Mouse (Mus musculus): ENCODE data around the gene Tmem240. TPM values are rescaled to one million over a fixed set of nuclear protein-coding genes. Genes with fewer than 3 reads are reported as not detected.

Tmem240 gene
- polyA plus RNA-seq, 1 experiment, result 0.54 TPM

DNA sequence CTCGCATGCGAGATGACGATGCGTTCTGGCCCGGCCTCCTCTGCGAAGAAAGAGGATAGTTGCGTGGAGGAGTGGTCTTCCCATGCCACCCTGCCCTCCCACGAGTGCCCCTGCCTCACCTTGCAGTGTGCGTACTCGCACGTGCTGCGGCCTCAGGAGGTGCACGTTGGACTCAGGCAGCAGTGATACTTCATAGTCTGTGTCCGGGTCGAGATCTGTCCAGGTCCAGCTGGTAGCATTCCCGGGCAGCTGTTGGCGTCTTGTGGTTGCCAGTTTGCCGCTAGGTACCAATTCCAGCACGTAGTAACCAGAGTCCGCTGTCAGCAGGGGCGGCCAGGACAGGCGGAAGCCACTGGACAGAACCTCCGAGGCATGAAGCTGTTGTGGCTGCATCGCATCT lies 36.0 kb downstream of the Tmem240 start:
- Histone ChIP-seq H3K9ac (ENCODE audit: low read depth, poor library complexity, severe bottlenecking) (peak overlapping the region; percentile 74), H3K36me3 (ENCODE audit: control insufficient read depth, insufficient read depth, low read length, poor library complexity, severe bottlenecking) (no peaks in the 10 kb centered on the region), H3K4me1 (ENCODE audit: control insufficient read depth, insufficient read depth, low read length) (no peaks in the 10 kb centered on the region), H3K4me3 (ENCODE audit: low read depth, low read length) (peak overlapping the region; percentile 35), H3K27ac (ENCODE audit: insufficient read depth, low read length) (no peak overlapping the region), H3K9me3 (replicated peaks; ENCODE audit: control insufficient read depth, insufficient read depth, low read length, poor library complexity, severe bottlenecking) (no peaks in the 10 kb centered on the region), H3K27me3 (ENCODE audit: control insufficient read depth, insufficient read depth, low read length, poor library complexity, severe bottlenecking) (no peaks in the 10 kb centered on the region)
- TF ChIP-seq POLR2A (IDR thresholded peaks at IDR 0.05; ENCODE audit: insufficient read depth, low read length) (no peak), EP300 (IDR thresholded peaks at IDR 0.05; ENCODE audit: insufficient read depth, low read depth, low read length) (no peak), CTCF (IDR thresholded peaks at IDR 0.05; ENCODE audit: low read depth, low read length) (no peak)

DNA sequence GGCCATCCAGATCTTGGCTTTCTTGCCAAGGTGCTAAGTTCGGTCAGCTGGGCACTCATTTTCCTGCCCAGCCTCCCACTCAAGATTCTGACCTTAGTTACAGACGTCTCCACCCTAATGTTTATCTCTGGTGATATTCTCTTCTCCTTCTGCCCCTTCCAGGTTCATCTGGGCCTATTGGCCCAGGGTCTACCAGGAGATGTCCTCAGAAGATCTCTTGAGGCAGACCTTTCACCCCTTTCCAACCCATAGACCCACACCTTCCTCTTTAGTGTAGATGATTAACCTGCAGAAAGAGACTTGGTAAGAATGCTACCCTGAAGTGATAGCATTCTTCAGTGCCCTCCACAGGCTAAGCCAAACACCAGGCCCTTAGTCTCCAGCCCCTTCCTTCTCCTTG lies 37.1 kb downstream of the Tmem240 start:
- no peak overlapping the region for H3K4me3 ChIP-seq (ENCODE audit: low read depth, low read length)
- no peaks in the 10 kb centered on the region for H3K36me3 ChIP-seq (ENCODE audit: control insufficient read depth, insufficient read depth, low read length, poor library complexity, severe bottlenecking)
- no peak for TF ChIP-seq POLR2A (IDR thresholded peaks at IDR 0.05; ENCODE audit: insufficient read depth, low read length)
- TF ChIP-seq CTCF (IDR thresholded peaks at IDR 0.05; ENCODE audit: low read depth, low read length), result no peak
- no peak for TF ChIP-seq EP300 (IDR thresholded peaks at IDR 0.05; ENCODE audit: insufficient read depth, low read depth, low read length)
- H3K9ac ChIP-seq (ENCODE audit: low read depth, poor library complexity, severe bottlenecking), result no peak overlapping the region
- no peak overlapping the region for H3K27ac ChIP-seq (ENCODE audit: insufficient read depth, low read length)
- no peaks in the 10 kb centered on the region for H3K27me3 ChIP-seq (ENCODE audit: control insufficient read depth, insufficient read depth, low read length, poor library complexity, severe bottlenecking)
- no peaks in the 10 kb centered on the region for H3K9me3 ChIP-seq (replicated peaks; ENCODE audit: control insufficient read depth, insufficient read depth, low read length, poor library complexity, severe bottlenecking)
- H3K4me1 ChIP-seq (ENCODE audit: control insufficient read depth, insufficient read depth, low read length), result peaks cover 4% of the 10 kb centered on the region

DNA sequence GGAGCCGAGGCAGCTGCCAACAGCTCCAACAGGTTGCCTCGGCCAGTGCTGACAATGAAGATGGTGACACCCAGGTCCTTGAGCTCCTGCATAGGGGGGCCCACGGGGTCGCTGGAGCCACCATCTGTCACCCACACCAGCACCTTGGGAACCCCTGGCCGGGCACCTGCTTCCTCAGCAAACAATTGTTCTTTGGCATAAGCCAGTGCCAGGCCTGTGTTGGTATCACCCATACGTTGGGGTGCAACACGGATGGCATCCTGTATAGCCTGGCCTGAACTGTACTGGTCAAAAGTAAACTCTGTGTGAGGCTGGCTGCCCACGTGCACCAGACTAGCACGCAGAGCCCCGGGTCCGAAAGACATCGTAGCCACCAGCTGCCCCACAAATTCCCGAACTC lies 38.2 kb downstream of the Tmem240 start:
- H3K36me3 ChIP-seq (ENCODE audit: control insufficient read depth, insufficient read depth, low read length, poor library complexity, severe bottlenecking), result no peaks in the 10 kb centered on the region
- H3K4me3 ChIP-seq (ENCODE audit: low read depth, low read length), result no peak overlapping the region
- no peaks in the 10 kb centered on the region for H3K9me3 ChIP-seq (replicated peaks; ENCODE audit: control insufficient read depth, insufficient read depth, low read length, poor library complexity, severe bottlenecking)
- no peaks in the 10 kb centered on the region for H3K27me3 ChIP-seq (ENCODE audit: control insufficient read depth, insufficient read depth, low read length, poor library complexity, severe bottlenecking)
- TF ChIP-seq CTCF (IDR thresholded peaks at IDR 0.05; ENCODE audit: low read depth, low read length) (no peak), POLR2A (IDR thresholded peaks at IDR 0.05; ENCODE audit: insufficient read depth, low read length) (no peak), EP300 (IDR thresholded peaks at IDR 0.05; ENCODE audit: insufficient read depth, low read depth, low read length) (no peak)
- no peak overlapping the region for H3K9ac ChIP-seq (ENCODE audit: low read depth, poor library complexity, severe bottlenecking)
- H3K4me1 ChIP-seq (ENCODE audit: control insufficient read depth, insufficient read depth, low read length), result peaks cover 7% of the 10 kb centered on the region
- H3K27ac ChIP-seq (ENCODE audit: insufficient read depth, low read length), result no peak overlapping the region

DNA sequence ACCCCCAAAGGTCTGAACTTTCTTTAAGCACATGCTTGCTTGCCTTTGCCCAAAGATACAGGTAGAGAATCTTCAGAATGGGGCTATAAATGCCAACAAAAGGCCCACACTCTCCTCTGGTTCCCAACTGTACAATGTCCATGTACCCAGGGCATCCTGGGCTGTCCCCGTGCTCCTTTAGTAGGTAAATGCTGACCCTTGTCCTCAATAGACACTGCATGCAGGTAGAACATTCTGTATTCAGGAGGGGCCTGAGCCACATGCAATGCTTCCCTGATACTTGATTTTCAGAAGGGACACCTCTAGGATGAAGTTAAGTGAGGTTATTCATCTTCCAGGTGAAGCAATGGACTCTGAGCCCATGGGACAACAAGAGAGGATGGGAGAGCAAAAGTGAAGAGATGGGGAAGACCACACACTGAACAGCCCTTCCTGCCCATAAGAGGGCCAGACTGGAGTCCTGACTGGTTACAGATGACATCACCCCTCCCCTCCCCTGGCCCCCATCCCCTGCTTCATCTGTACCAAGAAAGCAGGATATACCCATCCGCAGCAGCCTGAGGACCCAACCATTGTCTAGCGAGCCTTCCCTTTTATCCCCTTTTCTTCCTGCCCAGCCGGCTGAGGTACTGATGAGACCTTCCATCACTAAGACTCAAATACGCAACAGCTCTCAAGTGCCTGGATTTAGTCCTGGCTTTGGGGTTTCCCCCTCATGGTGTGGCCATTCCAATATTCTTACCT lies 38.9 kb downstream of the Tmem240 start:
- H3K9me3 ChIP-seq (replicated peaks; ENCODE audit: control insufficient read depth, insufficient read depth, low read length, poor library complexity, severe bottlenecking), result no peaks in the 10 kb centered on the region
- no peaks in the 10 kb centered on the region for H3K27me3 ChIP-seq (ENCODE audit: control insufficient read depth, insufficient read depth, low read length, poor library complexity, severe bottlenecking)
- H3K36me3 ChIP-seq (ENCODE audit: control insufficient read depth, insufficient read depth, low read length, poor library complexity, severe bottlenecking), result no peaks in the 10 kb centered on the region
- no peak overlapping the region for H3K9ac ChIP-seq (ENCODE audit: low read depth, poor library complexity, severe bottlenecking)
- H3K4me1 ChIP-seq (ENCODE audit: control insufficient read depth, insufficient read depth, low read length), result peaks cover 7% of the 10 kb centered on the region
- TF ChIP-seq CTCF (IDR thresholded peaks at IDR 0.05; ENCODE audit: low read depth, low read length), result no peak
- no peak for TF ChIP-seq EP300 (IDR thresholded peaks at IDR 0.05; ENCODE audit: insufficient read depth, low read depth, low read length)
- no peak for TF ChIP-seq POLR2A (IDR thresholded peaks at IDR 0.05; ENCODE audit: insufficient read depth, low read length)
- H3K27ac ChIP-seq (ENCODE audit: insufficient read depth, low read length), result no peak overlapping the region
- H3K4me3 ChIP-seq (ENCODE audit: low read depth, low read length), result no peak overlapping the region

DNA sequence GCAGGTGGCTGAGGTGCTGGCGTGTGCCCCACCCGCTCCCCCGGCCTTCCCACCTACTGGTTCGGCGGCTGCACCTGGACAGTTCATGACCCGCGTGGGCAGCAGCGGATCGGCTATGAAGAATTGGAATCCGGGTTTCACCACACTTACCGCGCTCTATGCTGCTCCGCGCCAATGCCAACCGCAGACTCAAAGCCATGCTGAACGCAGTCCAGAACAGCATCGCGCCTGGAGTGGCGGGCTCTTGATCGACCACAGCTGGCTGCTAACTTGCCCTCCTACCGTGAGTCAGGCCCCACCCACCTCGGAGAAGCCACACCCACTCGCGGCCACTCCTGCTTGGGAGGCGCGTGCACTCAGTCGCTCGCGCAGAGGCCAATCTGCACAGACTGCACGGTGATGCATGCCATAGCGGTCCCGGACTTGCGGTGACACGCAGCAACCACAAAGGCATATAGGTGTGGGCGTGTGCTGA lies 39.7 kb downstream of the Tmem240 start, which contains the start of gene Vwa1:
TSS of gene Vwa1 (minus strand) at position 419 of the 475 bp plus-strand sequence.
- Histone ChIP-seq H3K4me1 (ENCODE audit: control insufficient read depth, insufficient read depth, low read length) (peaks cover 7% of the 10 kb centered on the region), H3K9me3 (replicated peaks; ENCODE audit: control insufficient read depth, insufficient read depth, low read length, poor library complexity, severe bottlenecking) (no peaks in the 10 kb centered on the region), H3K36me3 (ENCODE audit: control insufficient read depth, insufficient read depth, low read length, poor library complexity, severe bottlenecking) (no peaks in the 10 kb centered on the region), H3K27ac (ENCODE audit: insufficient read depth, low read length) (no peak within 1 kb of the TSS), H3K27me3 (ENCODE audit: control insufficient read depth, insufficient read depth, low read length, poor library complexity, severe bottlenecking) (no peaks in the 10 kb centered on the region), H3K9ac (ENCODE audit: low read depth, poor library complexity, severe bottlenecking) (no peak within 1 kb of the TSS), H3K4me3 (ENCODE audit: low read depth, low read length) (peak within 1 kb of the TSS; percentile 43)
- TF ChIP-seq CTCF (IDR thresholded peaks at IDR 0.05; ENCODE audit: low read depth, low read length) (no peak), EP300 (IDR thresholded peaks at IDR 0.05; ENCODE audit: insufficient read depth, low read depth, low read length) (0 out of 2 replicates have a peak, but pooled peaks have one; percentile 16), POLR2A (IDR thresholded peaks at IDR 0.05; ENCODE audit: insufficient read depth, low read length) (no peak)

Data from ES-Bruce4 (cell line).